Mouse (Mus musculus) c-Kit-positive CD71-positive TER-119-negative erythroid progenitor cells, embryonic 14.5 days (primary cell): ENCODE data around the gene Ino80e.
A peak's percentile ranks its signal among the peaks of the same experiment; 100 is the strongest.

Experiments used
- DNase-seq: peaks from one replicate; pipeline ENCODE4 v3.0.0-alpha.2; 2013; ENCODE audit warnings: low read depth

Gene Ino80e

DNA sequence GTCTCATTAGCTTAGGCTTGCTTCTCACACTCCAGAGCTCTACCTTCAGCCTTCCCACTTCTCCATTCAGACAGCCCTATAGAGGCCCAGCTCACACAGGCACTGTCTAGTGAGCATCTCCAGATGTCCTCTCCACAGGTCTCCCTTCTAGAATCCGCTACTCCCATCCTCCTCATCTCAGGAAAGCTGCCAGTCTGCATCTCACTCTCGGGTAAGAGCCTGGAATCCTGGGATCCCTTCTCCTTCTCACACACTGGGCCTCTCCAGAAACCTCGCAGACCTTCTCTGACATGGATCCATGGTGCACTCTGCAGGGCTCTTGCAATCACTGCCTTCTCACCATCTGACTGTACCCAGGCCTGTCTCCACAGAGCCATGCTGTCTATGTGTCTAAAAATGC is 6.5 kb downstream of the Ino80e start:
- DNase-seq = no peak

DNA sequence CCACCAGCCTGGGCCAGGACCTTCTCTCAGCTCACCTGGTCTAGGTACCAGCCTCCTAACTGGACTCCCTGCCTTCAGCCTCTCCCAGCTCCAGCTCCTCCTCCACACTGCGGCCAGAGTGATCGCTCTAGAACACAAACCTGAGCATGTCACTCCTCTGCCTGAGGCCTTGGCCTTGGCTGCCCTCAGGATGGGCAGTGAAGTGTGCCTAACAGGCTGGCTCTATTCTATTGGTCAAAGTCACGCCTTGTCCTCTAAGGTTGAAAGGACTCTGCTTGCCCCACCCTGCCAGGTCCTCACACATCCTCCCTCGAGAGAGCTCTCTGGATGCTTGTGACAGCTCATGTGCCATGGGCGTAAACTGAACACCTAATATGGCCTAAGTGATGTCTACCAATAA is 8.7 kb downstream of the Ino80e start:
- no peak for DNase-seq

DNA sequence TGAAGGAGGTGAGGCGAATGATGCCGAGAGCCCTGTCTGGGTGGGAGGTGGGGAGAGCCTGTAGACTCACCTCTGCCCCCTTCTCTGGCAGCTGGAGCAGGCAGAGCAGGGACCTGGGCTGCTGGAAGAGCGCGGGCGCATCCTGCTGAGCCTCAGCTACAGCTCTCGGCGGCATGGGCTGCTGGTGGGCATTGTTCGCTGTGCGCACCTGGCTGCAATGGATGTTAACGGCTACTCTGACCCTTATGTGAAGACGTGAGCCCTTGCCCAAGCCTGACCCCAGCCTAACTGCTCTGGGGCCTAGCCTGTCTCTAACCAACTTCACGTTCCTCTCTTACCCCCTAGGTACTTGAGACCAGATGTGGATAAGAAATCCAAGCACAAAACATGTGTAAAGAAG is 11.0 kb downstream of the Ino80e start:
- DNase-seq = no peak

DNA sequence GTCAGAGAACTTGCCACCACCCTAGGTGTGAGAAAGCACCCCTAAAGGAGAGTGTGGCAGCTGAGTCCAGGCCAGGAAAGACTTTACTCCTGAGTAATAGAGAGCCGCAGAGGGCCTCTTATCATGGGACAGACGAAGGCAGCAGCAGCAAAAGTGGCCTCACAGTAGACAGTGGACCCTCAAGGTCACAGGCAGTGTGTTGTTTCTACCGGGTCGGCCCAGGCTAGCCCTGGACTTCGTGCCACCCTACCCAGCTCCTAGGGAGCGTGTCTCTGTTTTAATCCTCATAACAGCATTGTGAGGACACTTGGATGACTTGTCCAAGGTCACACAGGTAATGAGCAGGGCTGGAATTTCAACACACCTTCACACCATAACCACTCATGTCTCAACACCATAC is 12.0 kb downstream of the Ino80e start:
- no peak for DNase-seq

GRCm38 (mm10) chr7:126848794-126849193 is 13.4 kb downstream of the Ino80e start:
- DNase-seq = no peak

- DNase-seq = no peak
These were observed 14.5 kb downstream of the Ino80e start for GRCm38 (mm10) chr7:126847421-126848398.

- DNase-seq = no peak
These were observed 15.1 kb downstream of the Ino80e start, which contains the start of gene Doc2a for GRCm38 (mm10) chr7:126847116-126847420. Doc2a (plus strand) TSS chr7:126847416.

DNA sequence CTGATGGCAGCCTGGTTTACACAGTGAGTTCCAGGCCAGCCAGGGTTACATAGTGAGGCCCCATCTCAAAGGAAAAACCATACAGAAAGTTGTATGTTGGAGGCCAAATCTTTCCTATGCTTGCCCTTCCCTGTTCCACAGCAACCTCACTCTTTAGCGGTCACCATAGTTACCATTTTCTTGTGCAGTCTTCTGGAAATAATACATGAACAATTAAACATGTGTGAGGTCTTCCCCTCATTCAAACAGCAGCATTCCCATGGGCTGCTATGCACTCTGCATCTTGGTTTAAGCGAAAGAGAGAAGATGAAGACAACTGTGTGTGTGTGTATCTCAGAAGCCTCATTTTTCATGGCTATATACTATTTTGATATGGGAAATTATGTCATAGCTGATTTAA is 16.7 kb downstream of the Ino80e start:
- DNase-seq = no peak

- no peak for DNase-seq
These were observed 18.9 kb downstream of the Ino80e start for GRCm38 (mm10) chr7:126843276-126843675.

DNA sequence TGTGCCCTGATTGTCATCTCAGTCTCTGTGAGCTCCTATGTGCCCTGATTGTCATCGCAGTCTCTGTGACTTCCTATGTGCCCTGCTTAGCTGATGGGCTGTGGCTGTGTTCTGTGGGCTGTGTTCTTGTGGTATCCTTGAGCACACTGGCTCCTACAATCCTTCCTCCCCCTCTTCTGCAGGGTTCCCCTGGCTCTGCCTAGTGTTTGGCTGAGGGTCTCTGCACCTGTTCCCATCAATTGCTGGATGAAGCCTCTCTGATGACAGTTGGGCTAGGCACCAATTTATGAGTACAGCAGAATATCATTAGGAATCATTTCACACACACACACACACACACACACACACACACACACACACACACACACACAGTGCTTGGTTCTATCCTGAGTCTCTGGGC is 28.9 kb downstream of the Ino80e start:
- DNase-seq = no peak

DNA sequence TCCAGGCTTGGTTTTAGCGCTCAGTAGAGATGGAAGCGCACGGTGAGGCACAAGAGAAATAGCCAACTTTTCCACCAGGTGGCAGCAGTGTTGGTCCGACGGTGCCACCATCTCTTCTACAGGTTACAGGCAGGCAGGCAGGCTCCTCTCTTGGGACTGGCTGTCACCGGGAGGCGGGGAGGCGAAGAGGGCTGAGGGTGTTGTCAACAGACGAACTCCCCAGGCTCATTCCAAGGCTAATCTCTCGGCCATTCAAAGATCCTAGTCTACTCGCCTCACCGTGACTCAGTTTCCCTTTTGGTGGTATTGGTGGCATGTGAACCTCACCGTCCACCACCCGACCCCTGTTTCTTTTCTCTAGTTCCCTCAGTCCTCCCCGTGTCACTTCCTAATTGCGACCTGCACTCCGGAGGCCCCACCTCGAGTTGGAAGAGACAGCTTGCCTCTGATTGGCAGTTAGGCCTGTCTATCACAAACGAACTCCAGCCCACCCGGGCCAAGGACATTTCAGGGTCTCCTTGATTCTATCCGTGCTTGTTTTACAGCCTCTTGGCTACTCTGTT is 30.1 kb downstream of the Ino80e start:
- DNase-seq = peak; percentile 74

DNA sequence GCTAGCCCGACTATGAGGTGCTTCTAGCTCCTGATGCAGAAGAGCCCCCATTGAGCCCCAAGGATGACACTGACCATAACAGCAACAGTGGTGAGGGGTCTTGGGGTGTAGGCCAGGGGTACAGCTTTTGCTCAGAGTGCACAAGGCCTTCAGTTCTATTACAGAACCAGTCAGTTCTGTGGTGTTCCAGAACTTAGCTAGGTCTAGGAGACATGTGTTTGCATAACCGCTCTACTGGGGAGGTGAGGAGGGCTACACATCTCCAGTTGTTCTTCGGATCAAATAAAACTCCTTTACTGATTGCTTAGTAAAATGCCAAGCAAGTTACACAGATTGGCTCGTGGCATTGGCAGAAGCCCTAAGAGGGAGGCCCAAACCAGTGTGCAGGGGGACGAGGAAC is 30.6 kb downstream of the Ino80e start, which contains the start of gene 4930451I11Rik:
Gene 4930451I11Rik, minus strand, starts transcription at position 101 of the 400 bp plus-strand sequence.
- no peak for DNase-seq

GRCm38 (mm10) chr7:126825952-126826351 is 36.2 kb downstream of the Ino80e start:
- DNase-seq = no peak

DNA sequence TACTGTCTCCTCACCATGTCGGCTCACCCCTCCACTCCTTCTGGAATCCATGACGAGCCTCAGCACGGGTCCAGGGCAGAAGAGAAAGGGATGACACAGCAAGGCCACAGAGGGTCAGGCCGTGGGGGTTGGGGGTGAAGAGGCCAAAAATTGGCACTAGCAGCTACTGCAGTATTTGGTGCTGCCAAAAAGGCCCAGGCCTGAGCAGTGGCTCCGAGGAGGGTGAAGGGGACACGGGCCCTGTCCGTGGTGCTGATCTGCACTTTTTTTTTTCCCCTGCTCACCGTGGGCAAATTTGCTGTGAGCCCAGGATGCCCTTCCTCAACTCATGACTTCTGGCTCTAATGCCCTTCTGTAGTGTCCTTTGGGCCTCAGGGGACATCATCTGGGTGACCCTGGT is 36.8 kb downstream of the Ino80e start:
- no peak for DNase-seq

- DNase-seq = no peak
These were observed 38.2 kb downstream of the Ino80e start for GRCm38 (mm10) chr7:126823940-126824339.

DNA sequence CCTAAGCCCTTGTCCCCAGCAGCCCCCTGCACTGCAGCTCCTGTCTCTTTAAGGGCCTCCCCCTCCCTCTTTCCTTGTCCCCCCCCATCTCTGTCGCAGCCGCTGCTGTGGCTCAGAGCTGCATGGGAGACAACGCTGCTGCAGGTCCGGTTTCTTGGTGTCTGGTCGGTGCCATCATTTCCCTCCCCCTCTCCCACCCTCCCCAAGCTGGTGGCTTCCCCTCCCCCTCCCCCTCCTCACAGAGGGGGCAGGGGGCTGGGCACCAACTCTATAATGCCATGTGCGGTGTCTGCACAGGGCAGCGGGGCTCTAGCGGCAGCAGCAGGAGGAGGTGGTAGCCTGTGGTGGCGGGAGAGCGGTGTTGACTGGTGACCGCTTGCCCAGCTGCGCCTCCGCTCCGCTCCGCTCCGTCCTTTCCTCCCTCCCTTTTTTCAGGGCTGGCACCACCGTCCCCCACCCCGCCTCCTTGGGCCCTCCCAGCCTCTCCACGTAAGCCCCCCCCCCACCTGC is 38.9 kb downstream of the Ino80e start:
- DNase-seq = no peak

DNA sequence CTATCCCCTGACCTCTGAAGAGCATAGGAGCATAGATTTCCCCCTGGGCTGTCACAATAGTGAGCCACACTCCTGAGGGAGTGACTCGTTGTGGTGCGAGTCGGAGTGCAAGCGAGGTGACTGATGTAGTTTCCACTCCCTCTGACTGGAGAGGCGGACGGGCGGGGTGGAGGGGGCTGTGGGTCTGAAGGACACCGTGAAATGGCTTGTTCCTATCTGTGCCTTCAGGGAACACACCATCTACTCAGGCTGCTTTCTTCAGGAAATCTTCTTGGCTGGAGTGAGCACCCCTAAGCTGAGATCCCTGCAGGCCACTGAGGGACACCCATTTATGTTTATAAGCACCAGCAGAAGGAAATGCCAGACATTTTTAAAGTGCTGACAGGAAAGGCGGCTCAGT is 39.4 kb downstream of the Ino80e start:
- DNase-seq = no peak

DNA sequence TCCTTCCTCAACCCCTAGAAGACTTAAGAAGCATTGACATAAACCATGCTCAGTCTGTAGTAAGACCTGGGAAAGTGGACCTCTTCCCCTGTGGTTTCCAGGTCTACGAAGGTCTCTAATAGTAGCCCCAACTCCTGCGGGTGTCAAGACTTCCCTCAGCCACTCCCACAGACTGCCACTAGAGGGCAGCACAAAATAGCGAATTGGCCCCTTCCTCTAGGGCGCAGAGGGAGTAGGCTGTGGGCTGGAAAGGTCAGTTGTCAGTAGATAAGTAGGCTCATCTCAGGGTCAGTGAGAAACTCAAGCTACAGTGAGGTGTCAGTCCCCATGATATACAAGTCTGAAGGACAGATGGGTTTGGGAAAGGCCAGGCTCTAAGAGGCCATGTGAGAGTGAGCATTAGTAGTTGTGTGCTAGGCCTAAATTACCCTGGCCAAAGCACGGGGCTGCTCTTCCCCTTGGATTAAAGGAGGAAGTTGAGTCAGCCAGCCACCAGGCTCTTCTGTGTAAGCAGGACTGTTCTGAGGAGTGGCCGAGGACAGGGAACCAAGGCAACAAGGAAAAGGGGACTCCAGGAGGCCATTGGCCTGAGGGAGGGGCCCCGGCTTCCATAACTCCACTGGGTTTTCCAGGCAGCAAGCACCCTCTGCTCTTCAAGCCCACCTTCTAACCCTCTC is 40.2 kb downstream of the Ino80e start:
- DNase-seq = peak; percentile 71

GRCm38 (mm10) chr7:126818818-126819217 is 43.4 kb downstream of the Ino80e start:
- DNase-seq = no peak

GRCm38 (mm10) chr7:126817595-126817994 is 44.6 kb downstream of the Ino80e start:
- DNase-seq = no peak

DNA sequence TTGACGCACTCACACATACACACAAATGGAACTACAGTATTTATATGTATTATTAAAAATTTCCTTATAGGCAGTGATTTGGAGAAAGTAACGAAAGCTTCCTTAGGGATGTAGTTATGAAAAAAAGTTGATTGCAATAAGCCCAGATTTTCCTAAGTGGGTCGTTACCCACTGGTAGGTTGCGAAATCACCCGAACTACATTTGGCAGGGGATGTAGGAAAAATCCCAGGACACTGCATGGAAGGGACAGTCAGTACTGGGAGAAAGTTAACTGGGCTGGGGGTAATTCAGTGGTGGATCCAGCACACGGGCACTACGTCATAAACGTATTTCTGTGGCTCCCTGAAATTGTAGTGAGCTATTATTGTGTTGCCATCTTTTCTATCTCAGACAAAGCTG is 45.7 kb downstream of the Ino80e start:
- no peak for DNase-seq

DNA sequence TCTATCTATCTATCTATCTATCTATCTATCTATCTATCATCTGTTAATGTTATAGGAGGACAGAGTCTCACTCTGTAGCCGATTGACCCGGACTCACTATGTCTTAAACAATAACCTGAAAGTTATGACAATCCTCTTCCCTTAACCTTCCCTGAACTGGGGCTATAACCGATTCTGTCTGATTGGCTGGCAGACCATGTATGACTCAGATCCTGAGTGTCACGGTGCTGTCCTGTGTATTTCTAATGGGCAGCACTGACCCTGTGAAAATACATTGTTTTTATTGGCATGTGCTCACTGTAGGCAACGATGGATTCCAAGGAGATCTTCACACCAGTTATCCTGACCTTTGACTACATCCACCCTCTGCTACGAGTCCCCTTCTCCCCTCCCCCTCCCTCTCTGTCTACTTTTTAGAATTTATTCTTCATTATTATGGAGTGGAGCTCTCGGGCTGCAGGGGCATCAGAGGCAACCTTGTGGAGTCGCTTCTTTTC is 46.4 kb downstream of the Ino80e start:
- no peak for DNase-seq
